Mouse (Mus musculus) natural killer cell, adult 2 months (primary cell): ENCODE data around the gene Gm4027.
"Not testable (repeated sequence)": the region's sequence is repeated elsewhere in the genome, so short reads cannot be mapped to it uniquely, and the experiment has no call there.

ENCODE experiments used
- DNase-seq, 2 experiments: peaks; one replicate each; pipeline ENCODE4 v3.0.0; 2022; ENCODE audit warnings: low spot score in 2 of 2

The Gm4027 gene

DNA sequence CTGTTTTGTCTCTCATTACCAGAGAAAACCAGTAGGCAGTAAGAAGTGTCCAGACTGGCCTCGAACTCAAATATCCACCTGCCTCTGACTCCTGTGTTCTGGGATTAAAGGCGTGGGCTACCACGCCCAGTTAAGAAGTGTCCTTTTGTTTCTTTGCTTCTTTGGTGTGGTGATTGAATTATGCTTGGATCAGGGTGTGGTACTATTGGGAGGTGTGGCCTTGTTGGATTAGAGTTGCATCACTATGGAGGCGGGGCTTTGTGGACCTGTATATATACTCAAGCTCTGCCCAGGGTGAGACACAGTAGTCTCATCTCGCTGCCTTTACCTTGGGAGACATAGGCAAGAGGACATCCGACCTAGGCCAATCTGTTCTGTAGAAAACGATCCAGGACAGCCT is at the start of gene Gm4027:
Gene Gm4027, plus strand, starts transcription at position 301 of the 400 bp plus-strand sequence.
- not testable (repeated sequence) for DNase-seq

DNA sequence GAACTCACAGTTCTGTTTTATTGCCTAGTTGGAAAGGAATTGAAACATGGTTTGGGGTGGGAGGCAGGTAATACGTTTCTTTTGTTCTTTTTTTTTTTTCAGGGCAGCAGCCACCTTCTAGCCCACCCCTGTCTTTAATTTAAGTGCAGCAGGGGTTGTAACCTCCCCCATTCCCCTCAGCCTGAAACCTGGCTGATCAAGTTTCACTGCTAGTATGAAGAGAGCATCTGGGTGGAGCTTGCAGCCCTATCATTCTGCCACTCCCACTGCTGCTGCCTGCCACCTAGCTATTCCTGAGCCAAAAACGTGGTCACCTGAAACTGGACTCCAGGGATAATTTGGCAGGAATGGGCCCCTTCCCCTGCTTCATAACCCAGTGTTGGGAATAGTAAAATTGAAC is 17.3 kb upstream of the Gm4027 start:
- not testable (repeated sequence) for DNase-seq

DNA sequence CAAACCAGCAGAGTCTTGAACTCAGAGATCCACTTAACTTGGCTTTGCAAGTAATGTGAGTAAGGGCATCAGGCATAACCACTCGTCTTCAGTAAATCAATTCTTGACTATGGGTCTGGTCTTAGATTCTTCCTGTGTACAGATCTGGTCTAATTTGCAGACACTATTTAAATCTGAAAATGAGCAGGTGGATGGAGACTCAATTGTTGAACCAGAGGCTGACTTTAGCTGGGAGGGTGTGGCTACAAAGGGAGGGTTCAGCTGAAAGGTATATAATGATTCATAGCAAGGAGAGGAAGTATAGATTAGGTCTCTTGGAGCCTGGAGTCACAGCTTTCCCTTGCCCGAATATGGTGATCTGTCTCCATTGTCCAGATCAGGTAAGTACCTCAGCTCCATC is 16.3 kb upstream of the Gm4027 start, which contains the start of gene Oog1:
Gene Oog1, plus strand, starts transcription at position 301 of the 400 bp plus-strand sequence.
- DNase-seq: not testable (repeated sequence)

DNA sequence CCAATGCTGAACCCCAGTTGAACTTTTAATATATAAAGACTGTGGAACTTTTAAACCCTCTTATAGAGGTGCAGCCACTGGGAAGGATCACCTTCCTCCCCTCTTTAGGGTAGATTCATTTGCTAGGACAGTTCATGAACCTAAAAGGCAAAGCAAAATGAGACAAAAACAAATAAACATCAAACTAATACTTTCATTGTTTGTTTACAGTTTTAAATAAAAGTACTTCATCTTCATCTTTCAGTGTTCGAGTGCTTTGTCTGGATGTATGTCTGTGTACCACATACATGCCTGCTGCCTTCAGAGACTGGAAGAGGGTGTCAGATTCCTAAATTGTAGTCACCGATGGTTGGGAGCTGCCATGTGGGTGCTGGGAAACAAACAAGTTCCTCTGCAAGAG is 25.9 kb downstream of the Gm4027 start, which contains the start of gene Gm16381:
Gene Gm16381, minus strand, starts transcription at position 101 of the 400 bp plus-strand sequence.
- not testable (repeated sequence) for DNase-seq

DNA sequence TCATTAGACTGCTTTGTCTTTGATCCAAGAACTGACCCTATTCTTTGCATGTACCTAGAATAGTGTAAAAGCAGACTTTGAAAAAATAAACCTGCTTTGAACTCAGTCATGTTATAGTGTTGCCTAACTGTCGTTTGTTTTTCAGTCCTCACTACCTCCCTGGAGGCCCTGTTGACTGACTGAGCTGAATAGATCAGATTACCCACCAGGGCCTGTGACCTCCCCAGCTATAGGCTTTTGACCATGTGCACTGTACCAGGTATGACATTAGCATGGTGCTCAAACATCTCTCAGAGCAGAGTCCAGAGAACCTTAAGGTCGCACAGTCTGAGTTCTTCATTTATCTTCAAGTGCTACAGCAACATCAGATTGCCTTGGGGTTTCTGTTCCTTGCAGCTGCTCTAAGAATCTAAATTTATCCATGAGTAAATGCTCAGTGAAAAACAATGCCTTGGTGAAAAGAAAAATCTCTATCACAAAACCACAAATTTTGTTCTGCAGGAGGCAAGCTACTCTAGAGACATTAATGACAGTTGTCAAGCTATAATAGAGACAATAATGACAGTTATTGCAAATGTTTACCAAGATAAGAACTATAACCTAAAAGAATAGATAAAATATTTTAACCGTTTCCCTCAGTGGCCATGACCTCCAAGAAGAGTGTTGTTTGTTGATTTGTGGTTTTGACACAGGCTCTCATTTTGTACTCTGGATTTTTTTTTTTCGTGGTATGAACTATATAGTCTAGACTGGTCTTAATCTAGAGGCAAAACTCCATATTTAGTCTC is 34.4 kb downstream of the Gm4027 start:
- DNase-seq: not testable (repeated sequence)
